Mouse (Mus musculus) adrenal gland, postnatal 0 days (tissue): ENCODE data around the gene Fmo9. TPM values are rescaled to one million over a fixed set of nuclear protein-coding genes. Genes with fewer than 3 reads are reported as not detected.

ENCODE experiments used
- microRNA-seq: library from miRNA; unstranded; fragments of <30 nt; microRNA quantifications from one replicate; pipeline ENCODE4, GENCODE M21; 2016; ENCODE audit warnings: borderline replicate concordance; ENCODE audit not compliant: insufficient number of aligned reads
- polyA plus RNA-seq: library from polyadenylated mRNA; unstranded; fragments of >200 nt; fragmentation: Nextera tagmentation; extraction: Ambion mirVana; gene quantifications from 2 replicates; pipeline ENCODE4 v1.2.1, GENCODE M21; 2015

The Fmo9 gene
- not detected in 2 replicates for polyA plus RNA-seq

GRCm38 (mm10) chr1:166681745-166682144 lies at the start of gene Fmo9:
Gene Fmo9 (minus strand): TSS chr1:166681845.

GRCm38 (mm10) chr1:166647593-166647992 lies 34.1 kb downstream of the Fmo9 start, which contains the start of gene Gm4847:
Gene Gm4847 (minus strand): TSS chr1:166647693.

Small RNA genes lying within 50 kb of the gene (microRNA-seq; reads per million reads assigned to microRNA genes)
- gene Gm22992: not detected

Other genes with a start within 250 kb of the Fmo9 start
- gene Gm4846, start 184.3 kb downstream of the Fmo9 start, polyA plus RNA-seq: 0.11 and 0.12 TPM in 2 replicates
- not detected in 2 replicates for gene Gm4847, start 34.2 kb downstream of the Fmo9 start, polyA plus RNA-seq